Mouse (Mus musculus) megakaryocyte, adult 5-6 weeks (primary cell): ENCODE measurements around the gene Prdm16. TPM values are rescaled to one million over a fixed set of nuclear protein-coding genes. Genes with fewer than 3 reads are reported as not detected.

ENCODE experiments used
- ATAC-seq: 2 replicates; pipeline ENCODE4 v1.8.0; 2016; ENCODE audit warnings: mild to moderate bottlenecking, inconsistent platforms; ENCODE audit not compliant: poor library complexity, severe bottlenecking
- total RNA-seq, 2 experiments: library from RNA; stranded (forward) in 1 of 2; stranded (reverse) in 1 of 2; fragments of 153-499, 151-499 nt in 1 of 2; fragments of 221-1000, 200-1000 nt in 1 of 2; gene quantifications; 2 replicates each; pipeline versions ENCODE4 v1.2.3 to v1.2.4; 2015 to 2017

Gene Prdm16
- total RNA-seq, 2 experiments from 2014 or later: 0.73 to 0.85 TPM

GRCm38 (mm10) chr4:154568798-154569197, 67.9 kb downstream of the Prdm16 start:
- no peak for ATAC-seq

DNA sequence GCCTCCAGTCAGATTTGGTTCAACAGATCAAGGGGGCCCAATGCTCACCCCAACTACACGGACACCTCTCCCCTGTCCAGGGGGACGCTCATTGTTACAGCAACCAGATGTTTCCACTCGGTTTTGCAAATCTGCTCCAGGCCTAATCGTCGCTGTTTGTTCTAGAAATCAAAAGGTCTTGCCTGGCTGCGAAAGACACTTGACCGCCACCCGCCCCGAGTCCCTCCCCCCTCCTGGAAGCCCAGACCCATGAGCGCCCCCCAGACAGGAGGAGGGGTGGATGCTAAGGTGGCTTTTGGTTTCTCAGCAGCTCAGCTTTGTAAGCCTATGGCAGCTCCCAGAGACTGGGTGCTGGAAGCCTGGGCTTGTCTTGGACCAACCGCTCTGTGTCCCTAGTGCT, 68.7 kb downstream of the Prdm16 start:
- no peak for ATAC-seq

DNA sequence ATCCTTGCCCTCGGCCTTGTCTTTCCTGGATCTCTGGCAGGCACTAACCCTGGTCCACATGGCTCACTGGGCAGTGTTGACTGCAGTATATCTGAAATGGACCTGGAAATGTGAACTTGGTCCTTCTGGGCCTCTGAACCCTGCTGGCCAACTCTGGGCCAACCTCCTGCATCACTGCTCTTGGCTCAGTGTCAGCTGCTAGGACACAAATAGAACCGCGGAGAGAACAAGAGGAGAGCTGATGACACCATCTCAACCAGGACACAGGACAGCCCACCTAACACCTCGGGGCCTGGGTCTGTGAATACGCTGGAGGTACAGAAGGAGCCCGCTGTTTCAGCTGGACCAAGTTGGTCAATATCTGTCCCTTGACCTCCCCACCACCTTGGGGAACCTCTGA, 73.5 kb downstream of the Prdm16 start:
- ATAC-seq: no peak

- no peak for ATAC-seq
Measured at GRCm38 (mm10) chr4:154558041-154558440, 78.6 kb downstream of the Prdm16 start.

DNA sequence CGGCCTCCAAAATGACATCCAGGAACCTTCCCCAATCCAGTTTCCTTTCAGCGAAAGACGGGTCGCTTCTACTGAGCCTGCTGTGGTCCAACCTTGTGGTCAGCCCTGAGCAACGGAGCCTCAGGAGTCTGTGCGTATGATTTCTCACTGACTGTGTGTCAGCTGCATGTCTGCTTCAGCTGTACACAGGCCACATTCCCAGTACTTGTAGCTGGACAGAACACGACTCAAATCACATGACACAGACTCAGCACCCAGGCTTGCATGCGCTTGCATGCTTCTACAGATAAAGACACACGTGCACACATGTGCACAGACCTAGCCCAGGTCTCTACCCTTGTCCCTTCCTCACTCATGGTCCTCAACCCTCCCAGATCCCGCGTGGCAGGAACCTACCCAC, 79.5 kb downstream of the Prdm16 start:
- ATAC-seq: no peak

- ATAC-seq: no peak
Measured at GRCm38 (mm10) chr4:154556418-154556817, 80.3 kb downstream of the Prdm16 start.

DNA sequence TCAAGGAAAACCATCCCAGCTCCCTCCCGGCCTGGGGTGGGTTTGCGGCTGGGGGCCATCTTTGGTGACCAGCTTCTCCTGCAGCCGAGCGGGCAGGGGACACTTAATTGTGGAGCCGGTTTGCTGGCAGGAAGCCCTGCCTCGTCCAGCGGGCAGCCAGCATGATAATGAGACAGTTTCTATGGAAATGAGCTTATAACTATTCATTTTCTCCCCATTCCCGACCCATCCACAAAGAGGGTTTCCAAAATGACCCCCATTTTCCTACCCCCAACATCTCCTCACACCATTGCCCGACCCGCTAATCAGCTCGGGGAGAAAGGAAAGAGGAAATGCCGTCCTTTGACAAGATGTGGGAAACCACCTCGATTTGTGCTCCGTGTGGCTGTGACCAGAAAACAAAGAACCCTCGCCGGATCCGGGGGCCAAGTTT, 86.7 kb downstream of the Prdm16 start:
- peak; percentile 58 for ATAC-seq

DNA sequence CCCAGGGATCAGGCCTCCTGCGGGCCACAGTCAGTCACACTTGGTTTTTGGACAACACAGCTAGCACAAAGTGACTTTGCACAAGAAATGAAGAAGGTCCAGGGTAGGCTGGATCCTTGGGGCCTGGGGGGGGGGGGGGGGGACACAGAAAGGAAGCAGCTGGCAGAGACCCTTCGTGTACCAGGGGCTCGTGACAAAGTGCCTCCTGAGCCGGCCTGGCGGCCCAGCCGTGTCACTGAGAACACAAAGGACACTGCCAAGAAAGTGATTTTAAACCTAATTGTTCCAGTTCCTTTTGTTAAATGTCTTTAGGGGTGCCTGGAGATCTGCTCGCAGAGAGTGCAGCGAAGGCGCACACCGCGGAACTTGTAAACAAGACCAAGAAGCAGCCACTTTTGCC, 87.2 kb downstream of the Prdm16 start:
- ATAC-seq: no peak

DNA sequence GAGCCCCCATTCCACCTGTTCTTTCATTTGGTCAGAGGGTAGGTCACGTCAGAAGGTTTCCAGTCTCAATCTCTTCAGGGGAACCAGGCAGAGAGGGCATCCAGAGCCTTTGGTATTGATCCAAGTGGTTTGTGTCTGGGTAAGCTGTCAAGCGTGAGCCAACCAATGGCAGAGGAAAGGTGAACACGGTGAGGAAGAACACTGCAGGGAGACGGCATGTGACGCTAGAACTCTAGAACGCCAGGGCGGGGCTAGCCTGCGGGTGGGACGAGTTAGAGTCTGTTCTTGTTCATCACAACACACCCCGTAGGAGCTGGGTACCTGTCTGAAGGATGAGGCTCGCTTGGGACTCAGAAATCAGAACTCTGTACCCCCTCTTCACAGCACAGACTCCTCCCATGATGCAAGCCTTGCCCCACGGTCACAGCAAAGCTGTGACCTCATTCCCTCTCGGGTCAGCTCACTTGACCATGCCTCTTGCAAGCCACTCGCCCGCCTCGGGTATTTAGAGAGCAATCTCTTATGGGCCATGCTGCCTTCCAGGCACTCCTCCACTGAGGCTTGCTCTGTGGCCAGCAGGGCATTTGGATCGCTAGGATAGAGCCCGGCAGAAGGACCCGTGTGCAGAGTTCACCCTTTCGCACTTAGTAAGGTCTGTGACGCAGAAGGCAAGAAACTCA, 89.4 kb downstream of the Prdm16 start:
- no peak for ATAC-seq

- ATAC-seq: no peak
Measured at GRCm38 (mm10) chr4:154545296-154545695, 91.4 kb downstream of the Prdm16 start.

- ATAC-seq: no peak
Measured at GRCm38 (mm10) chr4:154543921-154544320, 92.8 kb downstream of the Prdm16 start.

DNA sequence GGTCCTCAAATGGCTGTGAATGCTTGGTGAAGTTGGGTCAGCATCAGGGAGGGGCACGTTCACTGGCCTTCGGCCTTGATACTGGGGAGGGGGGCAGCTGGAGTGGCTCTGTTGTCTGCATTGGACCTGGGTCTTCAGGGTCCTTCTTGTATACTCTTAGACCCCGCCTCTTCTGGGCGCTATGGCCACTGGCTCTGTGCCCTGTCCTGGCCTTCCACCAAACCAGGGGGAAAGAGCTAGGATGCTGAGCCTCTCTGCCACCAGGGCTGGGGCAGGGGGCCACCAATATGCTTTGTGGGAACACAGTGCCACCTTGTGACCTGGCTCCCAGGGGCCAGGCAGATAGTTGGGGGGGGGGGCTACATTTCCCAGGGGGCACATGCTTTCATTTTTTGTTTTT, 93.5 kb downstream of the Prdm16 start:
- no peak for ATAC-seq

GRCm38 (mm10) chr4:154542568-154542967, 94.1 kb downstream of the Prdm16 start:
- ATAC-seq: no peak

- peak; percentile 53 for ATAC-seq
Measured at GRCm38 (mm10) chr4:154541632-154542276, 94.9 kb downstream of the Prdm16 start.

DNA sequence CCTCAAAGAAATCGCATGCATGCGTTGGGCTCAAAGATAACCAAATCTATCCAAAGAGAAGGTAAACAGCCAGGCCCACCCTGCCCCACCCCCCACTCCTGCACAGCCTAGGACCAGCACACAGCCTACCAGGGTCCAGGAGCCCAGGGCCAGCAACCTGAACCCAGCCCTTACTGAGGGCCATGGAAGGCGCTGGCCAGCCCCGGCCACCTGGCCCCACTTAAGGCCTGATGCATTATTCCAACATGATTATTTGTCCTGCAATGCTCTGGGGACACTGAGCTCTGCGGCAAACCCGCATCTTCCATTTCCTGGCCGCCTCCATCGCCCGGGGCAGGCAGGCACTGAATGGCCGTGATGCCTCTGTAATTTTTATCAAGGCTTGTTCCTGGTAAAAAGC, 96.0 kb downstream of the Prdm16 start:
- ATAC-seq: no peak

DNA sequence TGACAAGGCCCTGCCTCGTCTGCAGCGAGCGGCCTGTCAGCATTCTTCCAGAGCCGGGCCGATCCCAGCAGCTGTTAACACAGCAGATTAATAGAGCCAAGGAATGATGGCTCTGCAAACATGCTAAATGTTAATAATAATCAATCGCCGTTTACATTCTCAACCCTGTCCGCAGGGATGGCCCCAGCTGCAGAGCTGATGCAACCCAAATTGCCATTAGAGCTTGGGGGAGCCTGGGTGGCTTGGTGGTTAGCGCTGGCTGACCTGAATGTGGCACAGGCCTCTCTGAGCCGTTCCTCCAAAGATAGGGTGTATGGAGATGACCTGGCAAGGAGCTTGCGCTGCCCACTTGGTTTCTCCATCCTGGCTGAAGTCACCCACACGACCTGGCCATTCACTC, 97.0 kb downstream of the Prdm16 start:
- no peak for ATAC-seq

- no peak for ATAC-seq
Measured at GRCm38 (mm10) chr4:154538727-154539126, 97.9 kb downstream of the Prdm16 start.

GRCm38 (mm10) chr4:154536110-154536509, 100.6 kb downstream of the Prdm16 start:
- ATAC-seq: no peak

GRCm38 (mm10) chr4:154531368-154531767, 105.3 kb downstream of the Prdm16 start:
- ATAC-seq: peak; percentile 33

GRCm38 (mm10) chr4:154530336-154530735, 106.3 kb downstream of the Prdm16 start:
- peak; percentile 74 for ATAC-seq

DNA sequence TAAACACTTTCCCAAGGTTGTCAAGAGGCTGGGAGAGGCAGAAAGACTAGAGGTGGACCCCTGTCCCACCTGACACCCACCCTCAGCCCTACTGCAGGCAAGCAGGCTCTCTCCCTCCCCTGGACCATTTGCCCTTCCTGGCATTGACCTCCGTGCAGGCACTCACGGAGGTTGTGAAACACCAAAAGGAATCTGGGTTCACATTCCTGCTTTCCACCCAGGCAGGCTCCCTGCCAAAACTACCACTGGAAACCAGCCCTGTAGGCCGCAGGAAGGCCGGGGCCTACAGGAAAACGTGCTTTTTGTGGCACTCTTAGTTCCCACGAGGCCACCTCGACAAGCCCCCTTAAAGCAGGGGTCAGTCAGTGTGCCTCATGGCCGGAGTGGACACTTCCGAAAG, 109.2 kb downstream of the Prdm16 start:
- no peak for ATAC-seq

DNA sequence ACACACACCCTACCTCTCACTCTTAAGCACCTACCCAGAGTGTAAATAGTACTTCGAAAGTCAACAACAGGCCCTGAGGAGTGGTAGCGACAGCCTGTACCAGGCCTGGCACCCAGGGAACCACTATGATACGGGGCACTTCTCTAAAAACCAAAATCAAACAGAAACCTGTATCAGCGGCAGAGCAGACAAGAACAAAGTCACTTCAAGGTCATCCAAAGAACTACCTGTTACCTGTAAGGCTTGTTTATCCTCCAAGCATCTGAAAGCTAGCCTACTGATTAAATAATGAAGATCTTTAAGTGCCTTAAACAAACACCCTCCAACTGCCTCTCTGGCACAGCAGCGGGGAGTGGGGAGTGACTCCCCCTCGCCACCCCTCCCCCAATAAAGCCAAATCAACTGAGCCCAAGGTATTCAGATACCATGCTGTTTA, 110.3 kb downstream of the Prdm16 start:
- ATAC-seq: no peak

- no peak for ATAC-seq
Measured at GRCm38 (mm10) chr4:154523898-154524297, 112.8 kb downstream of the Prdm16 start.
